Mouse (Mus musculus) layer of hippocampus, adult 11-12 months (tissue): Measurements from ENCODE around the gene Pkd1.

ENCODE experiments used
- DNase-seq: peaks from one replicate; pipeline ENCODE4 v3.0.0; 2022; ENCODE audit warnings: low spot score

The Pkd1 gene

GRCm38 (mm10) chr17:24533099-24533992 lies 16.3 kb upstream of the Pkd1 start:
- peak; percentile 90 for DNase-seq

DNA sequence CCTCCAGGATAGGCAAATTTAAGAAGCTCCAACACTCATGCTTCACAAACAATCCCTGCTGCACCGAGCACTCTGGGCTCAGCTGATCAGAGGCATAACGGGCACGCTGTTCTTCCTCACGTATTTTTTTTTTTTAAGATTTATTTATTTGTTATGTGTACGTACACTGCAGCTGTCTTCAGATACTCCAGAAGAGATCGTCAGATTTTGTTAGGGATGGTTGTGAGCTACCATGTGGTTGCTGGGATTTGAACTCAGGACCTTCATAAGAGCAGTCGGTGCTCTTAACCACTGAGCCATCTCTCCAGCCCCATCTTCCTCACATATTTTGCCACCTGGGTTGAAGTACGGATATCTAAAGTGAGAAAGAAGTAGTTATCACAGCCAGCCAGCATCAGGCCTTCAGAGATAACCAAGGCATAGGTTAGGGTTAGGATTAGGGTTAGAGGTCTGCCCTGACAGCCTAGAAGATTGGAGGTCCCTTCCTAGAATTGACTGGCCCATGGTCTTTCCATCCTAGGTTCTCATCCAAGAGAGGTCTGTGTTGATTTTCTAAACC lies 15.4 kb upstream of the Pkd1 start, which contains the start of gene Rab26:
Rab26 (minus strand) TSS at position 51 of the 559 bp plus-strand sequence.
- no peak for DNase-seq

DNA sequence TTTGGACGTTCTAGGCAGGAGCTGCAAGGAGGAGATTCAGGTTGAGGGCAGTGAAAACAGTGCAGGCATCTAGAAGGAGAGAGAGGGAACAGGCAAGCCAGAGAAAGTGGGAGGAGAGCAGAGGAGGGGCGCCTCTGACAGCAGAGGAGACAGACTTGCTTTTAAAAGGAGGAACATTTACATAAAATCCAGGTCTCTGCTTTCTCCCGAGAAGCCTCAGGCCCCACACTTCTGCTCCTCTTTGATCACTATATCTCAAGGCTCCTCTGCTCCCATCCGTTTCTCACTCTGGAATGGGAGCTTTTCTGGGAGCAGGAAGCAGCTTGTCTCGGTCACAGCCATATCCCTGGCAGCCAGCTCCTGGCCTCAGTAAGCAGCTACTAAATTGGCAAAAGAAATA lies 14.3 kb upstream of the Pkd1 start:
- no peak for DNase-seq

- DNase-seq = no peak
Measured at GRCm38 (mm10) chr17:24537536-24537935, 12.1 kb upstream of the Pkd1 start.

DNA sequence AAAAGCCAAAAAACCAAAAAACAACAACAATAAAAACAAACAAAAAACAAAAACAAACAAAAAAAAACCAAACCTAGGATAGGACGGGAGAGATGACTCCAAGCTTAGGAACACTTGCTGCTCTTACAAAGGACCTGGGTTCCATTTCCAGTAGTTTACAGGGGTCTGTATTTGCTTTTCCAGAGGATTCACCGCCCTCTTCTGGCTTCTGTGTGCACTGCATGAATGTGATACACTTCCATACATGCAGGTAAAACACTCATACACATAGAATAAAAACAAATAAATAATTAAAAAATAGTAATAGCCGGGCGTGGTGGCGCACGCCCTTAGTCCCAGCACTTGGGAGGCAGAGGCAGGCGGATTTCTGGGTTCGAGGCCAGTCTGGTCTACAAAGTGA lies 10.7 kb upstream of the Pkd1 start:
- DNase-seq = no peak

DNA sequence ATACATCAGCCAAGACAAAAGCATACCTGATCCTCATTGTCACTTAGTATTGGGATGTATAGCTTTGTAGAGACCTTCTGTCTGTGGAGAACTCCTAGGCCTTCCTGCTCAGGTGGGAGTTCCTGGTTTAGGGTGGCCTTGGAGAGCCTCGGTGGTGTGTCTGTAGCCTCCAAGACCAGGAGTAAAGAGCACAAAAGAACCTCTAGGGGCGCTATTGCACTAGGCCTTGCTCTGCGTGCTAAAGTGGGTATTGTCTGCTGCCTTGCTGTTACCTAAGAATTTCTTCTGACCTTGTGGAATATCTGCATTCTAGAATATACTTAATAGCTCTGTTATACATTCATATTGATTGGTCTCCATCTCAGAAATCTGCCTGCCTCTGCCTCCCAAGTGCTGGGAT lies 9.3 kb upstream of the Pkd1 start:
- no peak for DNase-seq

DNA sequence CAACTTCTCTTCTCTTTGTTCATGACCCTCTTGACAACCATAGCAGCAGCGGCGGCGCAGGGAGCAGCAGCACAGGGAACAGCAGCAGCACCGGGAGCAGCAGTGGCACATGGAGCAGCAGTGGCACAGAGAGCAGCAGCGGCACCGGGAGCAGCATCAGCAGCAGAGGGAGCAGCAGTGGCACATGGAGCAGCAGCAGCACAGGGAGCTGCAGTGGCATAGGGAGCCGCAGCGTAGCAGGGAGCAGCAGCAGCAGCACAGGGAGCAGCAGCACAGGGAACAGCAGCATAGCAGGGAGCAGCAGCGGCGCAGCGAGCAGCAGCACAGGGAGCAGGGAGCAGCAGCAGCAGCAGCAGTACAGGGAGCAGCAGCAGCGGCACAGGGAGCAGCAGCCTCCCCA lies 5.0 kb upstream of the Pkd1 start:
- no peak for DNase-seq

GRCm38 (mm10) chr17:24545247-24545646 lies 4.4 kb upstream of the Pkd1 start:
- no peak for DNase-seq

- no peak for DNase-seq
Measured at GRCm38 (mm10) chr17:24546234-24546633, 3.4 kb upstream of the Pkd1 start.

DNA sequence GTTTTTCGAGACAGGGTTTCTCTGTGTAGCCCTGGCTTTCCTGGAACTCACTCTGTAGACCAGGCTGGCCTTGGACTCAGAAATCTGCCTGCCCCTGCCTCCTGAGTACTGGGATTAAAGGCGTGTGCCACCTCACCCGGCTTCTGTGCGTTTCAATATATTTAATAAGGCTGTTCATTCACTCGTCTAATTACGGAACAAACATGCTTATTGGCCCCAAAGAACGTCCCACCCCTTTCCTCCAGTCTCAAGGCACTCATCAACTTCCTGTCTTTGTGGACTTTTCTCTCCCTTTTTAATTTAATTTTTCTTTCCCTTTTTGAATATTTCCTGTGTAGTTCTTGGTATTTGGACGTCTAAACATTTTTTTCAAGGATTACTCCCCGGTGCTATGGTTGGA lies 1.2 kb upstream of the Pkd1 start:
- no peak for DNase-seq

- DNase-seq = peak; percentile 66
Measured at GRCm38 (mm10) chr17:24548921-24549617, 565 bp upstream of the Pkd1 start.

DNA sequence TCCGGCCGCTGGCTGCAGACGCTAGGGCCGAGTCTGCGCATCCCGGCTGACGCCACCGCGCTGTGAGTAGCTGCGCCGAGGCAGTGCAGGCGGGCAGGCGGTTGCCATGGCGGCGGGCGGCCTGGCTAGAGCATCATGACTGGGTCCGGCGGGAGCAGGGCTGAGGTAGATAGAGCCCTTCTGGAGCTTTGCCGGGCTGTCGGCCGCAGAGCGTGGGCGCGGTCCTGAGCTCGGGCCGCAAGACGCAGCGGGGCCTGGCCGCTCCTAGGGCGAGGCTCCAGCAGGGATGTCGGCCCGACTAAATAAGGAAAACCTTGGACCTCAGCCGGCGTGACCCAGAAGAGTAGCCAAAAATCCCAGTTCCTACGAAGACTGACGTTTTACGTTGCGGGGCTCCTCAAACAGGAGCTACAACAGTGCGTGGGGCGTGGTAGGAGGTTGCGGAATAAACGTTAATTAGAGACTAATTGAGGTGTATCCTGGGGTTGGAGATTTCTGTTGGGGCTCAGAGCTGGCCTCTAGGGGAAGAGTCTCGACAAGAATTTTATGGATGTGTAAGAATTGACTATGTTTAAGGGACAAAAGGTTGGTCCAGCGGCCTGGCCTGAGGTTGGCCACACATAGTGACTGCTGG lies 899 bp downstream of the Pkd1 start:
- peak; percentile 78 for DNase-seq

- no peak for DNase-seq
Measured at GRCm38 (mm10) chr17:24551050-24551444, 1.4 kb downstream of the Pkd1 start.

DNA sequence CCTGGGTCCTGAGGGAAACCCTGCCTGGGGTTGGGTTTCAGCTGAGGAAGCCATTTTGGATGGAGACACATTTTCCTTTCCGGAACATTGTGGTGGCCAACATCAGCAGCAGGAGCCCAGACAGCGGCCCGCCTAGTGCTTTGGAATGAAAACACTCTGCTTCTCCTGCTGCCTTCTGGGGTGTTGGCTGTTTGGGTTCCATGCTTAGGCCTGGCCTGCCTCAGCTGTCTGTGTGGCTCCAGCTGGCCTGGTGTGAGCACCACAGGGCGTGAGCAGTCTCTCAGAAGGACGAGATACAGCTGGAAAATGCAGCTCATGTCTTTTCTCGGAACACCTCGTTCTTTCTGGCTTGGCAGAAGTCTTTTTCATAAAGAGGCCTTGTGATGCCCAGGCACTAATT lies 7.5 kb downstream of the Pkd1 start:
- no peak for DNase-seq

DNA sequence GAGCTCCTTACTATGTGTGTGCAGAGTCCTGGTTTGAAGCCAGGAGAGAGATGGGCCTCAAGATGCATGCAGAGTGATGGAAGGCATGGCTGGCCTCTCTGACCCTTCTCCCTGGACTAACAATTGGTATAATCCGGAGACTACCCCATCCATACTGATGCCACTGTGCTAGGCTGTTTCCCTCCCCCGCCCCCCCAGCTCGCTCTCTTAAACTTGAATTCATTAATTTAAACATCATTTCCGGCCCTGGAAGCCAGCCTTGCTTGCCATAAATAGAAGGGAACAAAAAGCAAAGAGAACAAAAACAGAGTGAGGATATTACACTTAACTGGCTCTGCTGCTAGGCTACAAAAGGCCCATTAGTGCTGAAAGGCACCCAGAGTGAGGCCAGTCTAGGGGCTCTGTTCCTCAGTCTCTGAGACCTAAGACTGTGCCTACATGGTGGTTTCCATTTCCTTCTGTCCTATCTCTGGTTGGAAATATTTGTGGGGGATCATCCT lies 9.0 kb downstream of the Pkd1 start:
- peak; percentile 41 for DNase-seq

DNA sequence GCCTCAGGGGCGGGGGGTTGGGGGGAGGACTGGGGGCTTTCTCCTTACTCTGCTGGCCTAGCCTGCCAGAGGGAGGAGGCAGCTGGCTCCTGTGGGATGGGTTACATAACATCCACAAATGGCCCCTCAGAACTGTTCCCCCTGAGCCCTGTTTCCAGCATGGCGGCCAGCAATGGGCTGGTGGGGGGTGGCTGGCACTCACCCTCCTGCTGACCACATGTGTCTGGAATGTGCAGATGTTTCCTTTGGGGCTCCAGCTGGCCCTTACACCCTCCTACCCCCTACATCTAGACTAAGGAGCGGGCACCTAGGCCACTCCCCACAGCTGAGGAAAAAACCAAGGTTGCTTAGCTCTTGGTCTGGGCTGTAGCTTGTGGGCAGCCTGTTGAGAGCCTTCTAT lies 9.5 kb downstream of the Pkd1 start:
- DNase-seq = no peak

- DNase-seq = no peak
Measured at GRCm38 (mm10) chr17:24560301-24561028, 10.8 kb downstream of the Pkd1 start.

- no peak for DNase-seq
Measured at GRCm38 (mm10) chr17:24561592-24561991, 12.0 kb downstream of the Pkd1 start.

GRCm38 (mm10) chr17:24563638-24564037 lies 14.0 kb downstream of the Pkd1 start:
- no peak for DNase-seq

- no peak for DNase-seq
Measured at GRCm38 (mm10) chr17:24564422-24564821, 14.8 kb downstream of the Pkd1 start.

GRCm38 (mm10) chr17:24565092-24565491 lies 15.5 kb downstream of the Pkd1 start:
- DNase-seq = no peak

DNA sequence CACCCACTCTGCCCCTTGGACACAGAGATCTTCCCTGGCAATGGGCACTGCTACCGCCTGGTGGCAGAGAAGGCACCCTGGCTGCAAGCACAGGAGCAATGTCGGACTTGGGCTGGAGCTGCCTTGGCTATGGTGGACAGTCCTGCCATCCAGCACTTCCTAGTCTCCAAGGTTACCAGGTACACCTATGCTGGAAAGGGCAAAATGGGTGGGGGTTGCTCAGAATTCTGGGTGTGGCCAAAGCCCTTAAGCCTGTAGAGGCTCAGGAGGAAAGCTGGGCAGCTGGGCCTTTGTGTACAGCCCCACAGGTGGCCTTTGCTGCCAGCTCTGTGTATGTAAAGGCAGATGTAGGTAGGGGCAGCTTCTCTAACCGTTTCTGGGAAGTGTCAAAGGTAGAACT lies 16.2 kb downstream of the Pkd1 start:
- no peak for DNase-seq
